Mouse (Mus musculus) adipocyte (in vitro differentiated cells): ENCODE results near the gene Shisa3.

Experiments used
- DNase-seq: peaks from one replicate; pipeline ENCODE4 v3.0.0-alpha.2; 2016; ENCODE audit warnings: low spot score

Shisa3 gene

DNA sequence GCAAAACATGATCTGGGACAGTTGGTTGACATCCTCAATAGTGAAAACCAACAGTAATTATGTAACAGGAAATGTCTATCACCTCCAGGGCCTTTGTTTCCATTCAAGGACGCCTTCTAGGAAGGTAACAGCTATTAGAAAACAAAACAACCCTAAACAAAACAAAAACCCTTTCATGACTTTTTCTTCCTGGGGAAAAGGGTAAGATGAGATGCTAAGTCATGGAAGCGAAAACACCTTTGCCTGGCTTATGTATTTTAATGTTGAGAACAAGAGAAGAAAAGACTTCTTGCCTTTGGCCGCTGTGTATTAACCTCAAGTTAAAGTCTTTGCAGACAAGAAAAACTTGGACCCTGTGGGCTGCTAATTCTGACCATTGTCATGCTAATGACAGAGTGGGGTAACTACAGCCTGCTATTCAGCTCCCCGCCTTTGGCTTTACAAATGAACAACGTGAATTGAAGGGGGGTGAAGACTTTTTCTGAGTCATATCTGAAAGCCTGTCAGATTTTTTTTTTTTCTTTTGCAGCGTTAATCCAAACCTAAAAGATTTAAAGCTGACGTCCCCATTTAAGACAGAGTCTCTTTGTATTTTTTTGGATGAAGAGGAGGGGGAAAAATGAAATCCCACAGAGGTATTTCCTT is 25.6 kb downstream of the Shisa3 start:
- no peak for DNase-seq

GRCm38 (mm10) chr5:67633831-67634268 is 26.2 kb downstream of the Shisa3 start:
- DNase-seq, result no peak

DNA sequence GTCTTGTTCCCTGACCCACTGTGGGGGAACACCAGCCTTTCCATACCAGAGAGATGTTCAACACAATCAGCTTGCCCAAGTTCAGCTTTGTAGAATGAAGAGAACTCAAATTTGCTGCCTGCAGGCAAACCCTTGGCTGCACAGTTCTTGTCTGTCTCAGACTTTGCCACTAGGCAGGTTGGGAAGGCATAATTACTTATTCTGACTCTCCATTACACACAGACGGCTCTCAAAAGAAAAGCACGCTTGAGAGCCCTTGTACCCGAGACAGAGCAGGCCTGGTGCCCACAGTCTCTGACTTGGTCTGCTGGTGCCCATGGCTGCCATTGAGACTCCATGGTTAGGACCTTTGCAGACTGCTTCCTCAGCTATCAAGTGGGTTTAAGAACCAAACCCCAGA is 26.7 kb downstream of the Shisa3 start:
- no peak for DNase-seq

DNA sequence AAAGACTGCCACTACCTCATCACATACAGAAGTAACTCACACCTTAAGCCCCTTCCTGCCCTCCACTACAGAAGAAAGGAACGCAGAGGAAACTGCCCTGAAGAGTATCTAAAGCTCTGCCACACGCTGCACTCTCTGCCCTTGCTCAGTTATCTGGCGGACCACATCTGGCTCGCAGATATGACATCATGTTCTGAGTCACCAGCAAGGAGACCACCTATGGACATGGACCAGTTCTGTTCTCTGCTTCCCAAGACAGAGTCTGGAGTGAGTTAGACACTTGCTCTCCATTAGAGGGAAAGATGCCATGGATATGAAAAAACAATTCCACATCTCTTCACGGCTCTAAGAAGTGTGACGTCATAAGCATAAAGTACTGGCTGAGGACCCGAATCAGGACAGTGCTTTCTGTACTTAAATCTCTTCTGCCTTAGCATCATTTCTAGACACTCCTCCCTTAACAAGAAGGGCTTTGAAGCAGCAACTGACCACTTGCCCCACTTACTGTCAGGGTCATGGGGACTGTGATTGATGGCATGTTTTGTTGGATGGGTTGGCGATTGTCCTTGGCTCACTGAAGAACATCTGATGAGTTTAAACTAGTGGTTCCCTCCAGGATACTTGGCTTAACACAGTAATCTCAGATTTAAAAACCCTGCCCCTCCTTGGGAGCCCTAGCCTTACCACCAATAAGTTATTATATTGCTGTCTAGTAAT is 33.1 kb downstream of the Shisa3 start:
- no peak for DNase-seq

- no peak for DNase-seq
Measured at GRCm38 (mm10) chr5:67641406-67642120, 33.9 kb downstream of the Shisa3 start.

- no peak for DNase-seq
Measured at GRCm38 (mm10) chr5:67643537-67644255, 36.0 kb downstream of the Shisa3 start.

- no peak for DNase-seq
Measured at GRCm38 (mm10) chr5:67646756-67647529, 39.3 kb downstream of the Shisa3 start.

DNA sequence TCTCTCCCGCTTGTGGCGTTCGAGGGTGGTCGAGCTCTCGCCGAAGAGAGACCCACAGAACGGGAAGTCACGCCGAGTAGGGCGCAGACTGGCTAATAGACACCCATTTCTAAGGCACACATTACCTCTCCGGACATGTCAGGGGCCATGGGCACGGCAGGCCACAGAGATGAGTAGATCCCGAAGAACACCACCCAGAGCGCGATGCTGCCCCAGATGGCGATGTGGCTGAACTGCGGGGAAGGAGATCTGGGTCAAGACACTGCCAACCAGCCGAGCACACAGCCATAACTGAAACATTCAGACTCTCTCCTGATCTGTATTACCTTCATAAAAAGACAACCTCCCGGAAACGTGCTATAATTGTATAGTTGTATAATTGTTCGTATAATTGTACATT is 39.9 kb downstream of the Shisa3 start:
- no peak for DNase-seq

GRCm38 (mm10) chr5:67649156-67649555 is 41.5 kb downstream of the Shisa3 start:
- DNase-seq, result no peak

- no peak for DNase-seq
Measured at GRCm38 (mm10) chr5:67650021-67650420, 42.3 kb downstream of the Shisa3 start.

- DNase-seq, result no peak
Measured at GRCm38 (mm10) chr5:67652468-67652867, 44.8 kb downstream of the Shisa3 start.

DNA sequence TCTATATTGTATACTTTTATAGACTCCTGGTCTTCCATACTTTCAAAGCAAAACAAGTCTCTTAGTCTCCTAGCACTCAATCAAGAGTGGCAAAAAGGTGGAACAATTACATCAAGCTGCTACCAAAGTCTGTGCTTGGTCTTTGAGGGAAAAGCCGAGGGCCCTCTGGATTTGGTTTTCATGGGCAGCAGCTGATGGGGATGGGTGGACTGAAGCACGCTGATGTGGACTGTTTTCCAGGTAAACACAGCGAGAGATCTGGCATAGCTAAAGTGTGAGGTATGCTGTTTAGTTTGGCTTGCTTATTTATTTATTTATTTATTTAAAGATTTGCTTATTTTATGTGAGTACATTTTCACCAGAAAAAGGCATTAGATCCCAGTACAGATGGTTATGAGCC is 45.9 kb downstream of the Shisa3 start:
- DNase-seq, result no peak

DNA sequence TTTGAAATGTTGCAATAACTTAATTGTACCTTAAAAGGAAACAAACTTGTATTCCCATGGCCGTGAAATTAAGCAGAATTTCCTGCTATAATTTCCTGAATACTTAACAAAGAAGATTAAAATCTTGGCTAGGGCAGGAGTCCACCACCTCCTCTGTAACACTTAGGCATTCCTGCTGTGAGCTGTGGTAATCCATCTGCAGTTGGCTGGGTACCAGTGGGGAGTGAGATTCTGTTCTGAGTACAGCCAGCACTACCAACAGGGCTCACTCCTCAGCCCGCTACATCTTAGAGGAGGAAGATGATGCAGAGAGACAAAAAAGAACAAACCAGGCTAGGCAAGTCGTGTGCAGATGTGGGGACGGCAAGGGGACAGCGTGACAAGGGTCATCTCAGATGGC is 46.9 kb downstream of the Shisa3 start:
- DNase-seq, result no peak

DNA sequence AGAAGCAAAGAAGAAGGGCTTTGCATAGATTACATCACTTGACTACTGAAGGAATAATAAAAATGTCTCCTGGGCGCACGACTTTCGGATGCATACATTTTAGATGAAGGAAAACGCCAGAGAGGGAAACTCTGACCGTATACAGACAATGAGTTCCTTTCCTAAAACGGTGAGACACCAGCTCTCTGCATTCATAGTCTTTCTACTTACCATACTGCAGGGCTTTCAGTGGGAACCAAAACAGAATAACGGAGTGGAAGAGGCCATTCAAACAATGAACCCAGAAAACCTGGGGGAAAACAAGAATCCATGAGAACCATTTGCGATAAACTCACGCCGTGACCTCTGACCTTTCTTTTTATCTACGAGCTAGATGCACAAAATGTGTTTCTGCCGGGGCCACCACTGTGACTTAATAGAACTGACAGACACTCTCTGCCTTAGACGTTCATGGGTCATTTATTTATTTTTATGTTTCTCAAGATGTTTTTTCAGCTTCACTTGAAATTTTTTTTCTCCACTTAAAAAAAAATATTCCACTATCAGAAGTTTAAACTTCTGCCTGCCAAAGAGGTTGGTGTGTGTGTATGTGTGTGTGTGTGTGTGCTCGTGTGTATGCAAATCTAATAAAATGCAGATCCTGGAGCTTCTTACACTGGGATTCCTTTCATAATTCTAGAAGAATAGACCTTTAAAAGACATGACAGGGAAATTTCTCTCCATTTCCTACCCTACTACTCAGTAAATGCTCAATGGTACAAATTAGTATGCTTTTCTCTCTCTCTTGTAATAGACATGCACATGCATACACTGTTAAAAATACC is 48.2 kb downstream of the Shisa3 start:
- no peak for DNase-seq

DNA sequence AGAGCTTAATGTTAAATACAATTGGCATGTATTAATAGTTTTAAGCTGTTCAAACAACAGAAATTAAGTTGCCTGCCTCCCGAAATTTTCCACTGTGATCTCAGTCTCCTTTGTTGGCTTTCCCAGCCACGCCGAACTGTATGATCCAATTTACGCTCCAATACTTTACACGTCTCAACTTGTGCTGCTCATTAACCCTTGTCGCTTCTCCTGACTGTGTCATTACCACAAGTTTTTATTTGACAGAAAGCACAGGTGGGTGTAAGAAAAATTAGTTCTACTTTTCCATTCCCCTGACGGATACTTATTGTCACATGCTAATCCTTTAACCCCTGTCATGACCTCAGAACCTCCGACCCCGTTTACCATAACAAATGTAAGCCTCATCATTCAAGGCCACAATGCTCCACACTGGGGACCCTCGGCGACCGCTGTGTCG is 49.2 kb downstream of the Shisa3 start:
- no peak for DNase-seq

DNA sequence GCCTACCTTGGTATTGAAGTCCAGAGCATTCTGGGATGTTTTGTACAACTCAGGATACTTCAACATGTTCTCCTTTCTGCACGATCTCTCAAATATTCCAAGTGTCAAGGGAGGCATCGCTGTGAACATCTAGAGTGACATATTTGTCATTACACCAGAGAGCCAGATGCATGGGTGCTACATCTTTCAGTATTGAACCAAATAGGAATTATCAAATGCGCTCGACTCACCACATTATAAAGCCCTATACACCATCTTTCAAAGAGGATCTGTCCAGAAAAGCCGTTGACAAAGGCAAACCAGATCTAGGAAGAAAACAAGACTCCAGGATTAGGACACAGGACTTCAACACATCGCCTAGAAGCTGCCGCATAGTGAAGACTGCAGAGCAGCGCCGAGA is 52.2 kb downstream of the Shisa3 start:
- no peak for DNase-seq

DNA sequence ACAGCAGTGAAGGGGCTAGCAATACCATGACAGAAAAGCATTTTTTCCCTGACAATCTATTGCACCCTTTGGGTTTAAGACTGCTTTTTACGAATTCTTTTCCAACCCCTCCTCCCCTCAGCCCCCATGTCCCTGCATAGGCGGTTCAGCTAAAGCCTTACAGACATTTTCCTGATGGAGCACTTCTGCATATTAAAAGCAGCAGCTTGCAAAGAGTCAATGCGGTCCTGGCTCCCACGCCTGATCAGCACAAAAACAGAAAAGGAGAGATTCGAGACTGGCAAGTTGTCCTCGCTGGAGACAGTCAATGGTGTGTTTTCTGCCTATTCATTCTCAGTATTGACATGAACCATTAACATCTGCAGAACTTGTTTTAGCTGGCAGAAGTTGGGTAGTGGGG is 55.0 kb downstream of the Shisa3 start:
- no peak for DNase-seq

DNA sequence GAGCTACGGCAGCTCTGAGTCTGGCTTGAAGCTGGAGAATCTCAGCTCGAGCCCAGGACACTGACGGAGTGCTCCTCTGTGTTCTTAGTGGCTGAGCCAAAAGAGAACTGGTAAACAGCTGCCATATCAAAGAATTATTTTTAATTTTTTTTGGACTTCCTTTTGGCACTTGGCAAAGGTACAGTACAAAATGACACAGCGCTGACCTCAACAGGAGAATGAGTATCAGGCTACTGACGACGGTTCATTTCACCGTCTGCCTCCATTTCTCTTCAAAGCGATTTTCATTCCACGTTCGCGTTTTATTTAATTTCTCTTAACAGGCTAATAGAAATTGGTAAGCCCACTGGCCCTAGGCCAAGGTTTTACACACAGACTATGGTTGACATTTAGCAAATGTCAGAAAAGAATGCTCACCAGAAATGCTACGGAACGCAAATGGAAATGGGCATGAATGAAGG is 61.8 kb downstream of the Shisa3 start:
- DNase-seq, result no peak

GRCm38 (mm10) chr5:67670158-67670557 is 62.5 kb downstream of the Shisa3 start:
- no peak for DNase-seq

DNA sequence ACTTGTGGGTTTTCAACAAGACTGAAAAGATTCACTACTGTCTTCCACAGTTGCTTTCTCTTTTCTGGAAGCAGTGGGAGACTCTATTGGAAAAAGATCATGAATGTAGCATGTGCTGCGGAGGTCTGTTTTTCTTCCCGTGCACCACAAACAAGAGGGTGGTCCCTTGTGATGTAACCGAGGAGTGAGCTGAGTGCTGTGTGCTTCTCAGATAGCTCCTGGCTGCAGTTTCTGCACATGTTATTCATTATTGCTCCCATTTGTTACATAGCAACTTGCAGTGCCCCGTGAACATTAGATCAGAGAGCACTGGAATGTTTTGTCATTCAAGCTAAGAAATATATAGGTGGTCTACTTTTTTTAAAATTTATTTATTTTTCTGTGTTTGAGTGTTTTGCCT is 65.3 kb downstream of the Shisa3 start:
- no peak for DNase-seq
